Mouse (Mus musculus): ENCODE data around the gene Dscam. TPM values are rescaled to one million over a fixed set of nuclear protein-coding genes. Genes with fewer than 3 reads are reported as not detected.
A peak's percentile ranks its signal among the peaks of the same experiment; 100 is the strongest.

Gene Dscam
- total RNA-seq, 1 experiment from 2014 or later: 0.18 TPM

- DNase-seq: no peak
Observed at GRCm38 (mm10) chr16:96634791-96635143, 535.8 kb downstream of the Dscam start.

GRCm38 (mm10) chr16:96634097-96634790 is 536.3 kb downstream of the Dscam start:
- DNase-seq: no peak

- no peak for DNase-seq
Observed at GRCm38 (mm10) chr16:96630241-96630640, 540.3 kb downstream of the Dscam start.

GRCm38 (mm10) chr16:96629623-96630022 is 540.9 kb downstream of the Dscam start:
- no peak for DNase-seq

- DNase-seq: no peak
Observed at GRCm38 (mm10) chr16:96625468-96625867, 545.1 kb downstream of the Dscam start.

GRCm38 (mm10) chr16:96624570-96625411 is 545.8 kb downstream of the Dscam start:
- no peak for DNase-seq

- no peak for DNase-seq
Observed at GRCm38 (mm10) chr16:96620861-96621260, 549.7 kb downstream of the Dscam start.

GRCm38 (mm10) chr16:96620402-96620801 is 550.1 kb downstream of the Dscam start:
- DNase-seq: peak; percentile 20

GRCm38 (mm10) chr16:96617772-96618171 is 552.8 kb downstream of the Dscam start:
- DNase-seq: no peak

GRCm38 (mm10) chr16:96613275-96613674 is 557.3 kb downstream of the Dscam start:
- no peak for DNase-seq

- DNase-seq: peak; percentile 28
Observed at GRCm38 (mm10) chr16:96610806-96611205, 559.7 kb downstream of the Dscam start.

GRCm38 (mm10) chr16:96602206-96602605 is 568.3 kb downstream of the Dscam start:
- no peak for DNase-seq

GRCm38 (mm10) chr16:96600791-96601190 is 569.8 kb downstream of the Dscam start:
- no peak for DNase-seq

- no peak for DNase-seq
Observed at GRCm38 (mm10) chr16:96599401-96600060, 571.0 kb downstream of the Dscam start.

GRCm38 (mm10) chr16:96575841-96576240 is 594.7 kb downstream of the Dscam start:
- no peak for DNase-seq

- no peak for DNase-seq
Observed at GRCm38 (mm10) chr16:96567428-96567827, 603.1 kb downstream of the Dscam start.

- DNase-seq: no peak
Observed at GRCm38 (mm10) chr16:96563350-96564257, 606.9 kb downstream of the Dscam start.

GRCm38 (mm10) chr16:96559796-96560195 is 610.8 kb downstream of the Dscam start:
- no peak for DNase-seq

GRCm38 (mm10) chr16:96558341-96558740 is 612.2 kb downstream of the Dscam start:
- DNase-seq: no peak

- no peak for DNase-seq
Observed at GRCm38 (mm10) chr16:96556621-96557020, 613.9 kb downstream of the Dscam start.

- no peak for DNase-seq
Observed at GRCm38 (mm10) chr16:96555412-96555811, 615.1 kb downstream of the Dscam start.

GRCm38 (mm10) chr16:96552680-96553079 is 617.9 kb downstream of the Dscam start:
- no peak for DNase-seq

All from adrenal gland, postnatal 25 days (tissue).